Mouse (Mus musculus) cerebellum, adult 2 months (tissue): Measurements from ENCODE around the gene Lgi2. TPM values are rescaled to one million over a fixed set of nuclear protein-coding genes. Genes with fewer than 3 reads are reported as not detected.

Source experiments
- DNase-seq, 2 experiments: peaks; one replicate each; pipeline ENCODE4 v3.0.0; 2021
- H3K27ac ChIP-seq: fragments of 200-500 bp; 2 replicates; pipeline ENCODE4 v1.5.1; 2012; ENCODE audit warnings: low read length, control low read depth, inconsistent platforms; ENCODE audit not compliant: insufficient read depth
- H3K27me3 ChIP-seq: fragments of 200-500 bp; 2 replicates; pipeline ENCODE4 v1.6.1; 2012; ENCODE audit warnings: inconsistent platforms, mild to moderate bottlenecking, low read length, moderate library complexity; ENCODE audit not compliant: control insufficient read depth, insufficient read depth
- H3K4me1 ChIP-seq: fragments of 200-500 bp; 2 replicates; pipeline ENCODE4 v1.6.1; 2011; ENCODE audit warnings: low read length; ENCODE audit not compliant: control insufficient read depth, insufficient read depth
- H3K4me3 ChIP-seq: fragments of 200-500 bp; replicated peaks from 2 replicates; pipeline ENCODE3; 2011; ENCODE audit warnings: mild to moderate bottlenecking, low read depth, low read length, control low read depth; ENCODE audit not compliant: insufficient read depth
- CTCF ChIP-seq: fragments of 200-500 bp; IDR thresholded peaks from 2 replicates; pipeline ENCODE4 v1.5.1; 2011; ENCODE audit warnings: low read depth, mild to moderate bottlenecking, control low read depth, low read length, moderate library complexity, borderline replicate concordance; ENCODE audit not compliant: insufficient read depth
- POLR2A ChIP-seq: fragments of 200-500 bp; IDR thresholded peaks from 2 replicates; pipeline ENCODE4 v1.6.1; 2011; ENCODE audit warnings: low read length, control low read depth, borderline replicate concordance; ENCODE audit not compliant: insufficient read depth
- WGBS: fragments of 180-500 bp; shearing (Covaris S2); methylation state at CpG from one replicate; pipeline ENCODE4 v1.1.7; 2018; 5-methylcytosine and 5-hydroxymethylcytosine counted together
- polyA plus RNA-seq: library from polyadenylated mRNA; depleted of rRNA; stranded (reverse); fragments of >200 nt; gene quantifications from 2 replicates; pipeline ENCODE4 v1.2.3, GENCODE M21; 2012; rRNA removed

The Lgi2 gene
- polyA plus RNA-seq, 1 experiment, result 52.0 TPM

DNA sequence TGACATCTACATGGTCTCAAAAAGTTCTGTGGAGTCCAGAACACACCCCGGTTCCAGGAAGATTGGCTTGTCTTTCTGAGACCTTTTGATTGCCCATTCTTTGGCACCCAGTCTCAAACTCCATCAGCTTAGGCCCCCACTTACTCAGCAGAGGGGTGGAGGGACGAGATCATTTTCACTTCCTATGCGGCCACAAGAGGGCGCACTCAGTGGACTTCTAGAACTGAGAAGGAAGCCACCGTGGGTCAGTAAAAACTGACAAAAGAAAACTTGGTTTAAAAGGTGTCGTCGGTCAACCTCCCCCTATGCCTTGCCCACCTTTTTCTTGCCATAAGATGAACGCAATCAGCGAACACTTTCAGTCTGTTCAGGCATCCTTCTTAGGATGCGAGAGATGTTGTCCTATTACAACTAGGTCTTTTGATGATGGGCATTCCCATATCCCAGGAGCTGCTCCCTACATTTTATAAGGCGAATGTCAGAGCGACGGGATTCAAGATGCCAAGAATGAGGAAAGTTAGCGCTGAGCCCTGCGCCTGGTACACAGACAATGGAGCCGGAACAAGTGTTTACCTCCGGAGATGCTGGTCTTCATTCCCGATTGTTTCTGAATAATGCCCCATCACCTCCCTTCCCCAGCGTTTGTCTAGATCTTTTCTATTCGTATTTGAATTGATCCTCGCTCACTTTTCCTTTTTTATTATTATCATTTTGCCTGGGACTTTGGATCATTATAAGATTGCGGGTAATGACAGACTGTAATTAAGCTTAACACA is 50.8 kb downstream of the Lgi2 start:
- no peaks in the 10 kb centered on the region for H3K4me1 ChIP-seq
- TF ChIP-seq POLR2A, result no peak
- TF ChIP-seq CTCF, result peak; percentile 76
- peak overlapping the region; percentile 42 for H3K4me3 ChIP-seq
- no peak overlapping the region for H3K27ac ChIP-seq
- no peaks in the 10 kb centered on the region; the same call in 1 of the 2 replicates for H3K27me3 ChIP-seq
- WGBS, result 17% methylated on average over 22 of the region's 22 CpGs
- peak; percentile 68 to 78 for DNase-seq

DNA sequence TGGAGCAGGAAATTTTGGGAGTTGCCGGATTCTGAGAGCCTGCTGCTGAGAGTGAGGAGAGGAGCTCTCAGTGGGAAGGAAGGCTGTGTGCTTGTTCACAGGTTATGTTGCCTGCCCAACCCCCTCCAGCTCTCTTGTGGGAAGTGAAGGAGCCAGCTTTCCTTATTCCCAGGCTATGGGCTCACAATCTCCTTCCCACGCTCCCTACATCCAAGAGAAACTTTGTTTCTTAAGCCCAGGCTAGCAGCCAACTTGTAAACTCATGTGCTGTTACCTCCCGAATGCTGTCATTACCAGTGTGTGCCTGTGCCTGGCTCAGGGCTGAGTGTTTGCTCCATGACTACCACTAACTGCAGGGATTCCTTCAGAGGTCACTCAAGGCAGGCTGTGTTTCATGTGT is 55.2 kb downstream of the Lgi2 start:
- no peak overlapping the region for H3K4me3 ChIP-seq
- WGBS, result 45% methylated on average over 3 of the region's 3 CpGs
- TF ChIP-seq POLR2A (no peak), CTCF (no peak)

DNA sequence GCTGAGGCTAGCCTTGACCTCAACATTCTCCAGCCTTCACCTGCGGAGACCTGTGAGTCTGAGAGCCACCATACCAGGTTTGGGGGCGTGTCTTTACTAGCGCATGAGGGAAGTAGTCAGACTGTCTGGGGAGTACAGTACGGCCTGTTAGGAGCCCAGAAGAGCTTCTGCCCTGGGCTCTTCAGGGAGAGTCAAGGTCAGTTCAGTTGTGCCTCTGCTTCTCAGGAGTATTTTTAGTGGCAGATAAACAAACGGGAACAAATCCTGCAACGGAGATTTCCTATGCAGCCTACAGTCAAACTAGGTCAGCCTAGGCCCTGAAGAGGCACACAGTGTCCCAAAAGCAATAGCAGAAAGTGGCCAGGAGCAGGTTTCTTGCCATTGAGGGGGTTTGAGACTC is 56.8 kb downstream of the Lgi2 start:
- H3K27me3 ChIP-seq, result no peaks in the 10 kb centered on the region
- no peak for DNase-seq
- H3K27ac ChIP-seq, result no peak overlapping the region
- no peak overlapping the region for H3K4me3 ChIP-seq
- H3K4me1 ChIP-seq, result no peaks in the 10 kb centered on the region
- TF ChIP-seq CTCF, result no peak
- TF ChIP-seq POLR2A, result no peak
- 86% methylated on average over 6 of the region's 6 CpGs for WGBS

More for the DNA sequence above, 55.2 kb downstream of the Lgi2 start:
- DNase-seq, result no peak
- no peaks in the 10 kb centered on the region for H3K4me1 ChIP-seq
- no peak overlapping the region for H3K27ac ChIP-seq
- H3K27me3 ChIP-seq, result no peaks in the 10 kb centered on the region; the same call in 1 of the 2 replicates

DNA sequence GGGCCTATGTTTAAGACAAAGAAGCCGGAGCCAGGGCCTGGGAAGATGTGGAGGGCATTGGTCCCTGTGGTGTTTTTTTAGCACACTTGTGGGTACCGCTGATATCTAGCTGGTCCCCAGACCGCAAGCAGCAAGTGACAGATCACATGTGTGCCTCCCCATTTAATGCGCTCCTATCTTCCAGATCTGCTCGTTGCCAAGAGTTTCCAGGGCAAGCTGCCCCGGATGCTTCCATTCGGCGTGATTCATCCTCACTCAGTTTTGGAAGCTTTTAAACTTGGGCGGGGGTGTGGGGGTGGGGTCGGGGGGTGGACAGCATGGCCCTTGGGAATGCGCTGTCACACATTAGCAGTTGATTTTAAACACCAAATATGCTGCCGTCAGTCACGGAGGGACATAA is 61.6 kb downstream of the Lgi2 start:
- no peaks in the 10 kb centered on the region for H3K4me1 ChIP-seq
- TF ChIP-seq CTCF, result no peak
- no peak for TF ChIP-seq POLR2A
- DNase-seq, result no peak
- no peak overlapping the region for H3K27ac ChIP-seq
- H3K27me3 ChIP-seq, result no peaks in the 10 kb centered on the region
- no peak overlapping the region for H3K4me3 ChIP-seq
- WGBS, result 42% methylated on average over 13 of the region's 13 CpGs

DNA sequence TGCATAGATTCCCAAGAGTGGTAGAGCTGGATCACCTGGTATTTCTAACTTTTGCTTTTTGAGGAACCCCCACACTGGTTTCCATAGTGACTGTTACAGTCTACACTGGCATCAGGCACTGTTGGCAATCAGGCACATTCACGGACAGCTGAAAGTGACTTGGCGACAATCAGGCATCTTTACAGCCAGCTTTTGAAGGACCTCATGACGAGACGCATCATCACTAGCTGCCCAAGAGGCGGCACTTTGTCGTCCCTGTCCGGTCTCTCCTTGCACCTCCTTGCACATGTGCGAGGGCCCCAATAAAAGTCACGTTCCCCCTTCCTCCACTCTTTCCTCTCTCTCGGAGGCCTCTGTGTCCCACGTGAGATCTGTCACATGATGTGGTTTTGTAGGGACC is 62.1 kb downstream of the Lgi2 start:
- DNase-seq, result no peak
- no peaks in the 10 kb centered on the region for H3K27me3 ChIP-seq
- no peaks in the 10 kb centered on the region for H3K4me1 ChIP-seq
- H3K27ac ChIP-seq, result no peak overlapping the region
- WGBS, result 71% methylated on average over 11 of the region's 11 CpGs
- no peak overlapping the region for H3K4me3 ChIP-seq
- no peak for TF ChIP-seq POLR2A
- TF ChIP-seq CTCF, result no peak

DNA sequence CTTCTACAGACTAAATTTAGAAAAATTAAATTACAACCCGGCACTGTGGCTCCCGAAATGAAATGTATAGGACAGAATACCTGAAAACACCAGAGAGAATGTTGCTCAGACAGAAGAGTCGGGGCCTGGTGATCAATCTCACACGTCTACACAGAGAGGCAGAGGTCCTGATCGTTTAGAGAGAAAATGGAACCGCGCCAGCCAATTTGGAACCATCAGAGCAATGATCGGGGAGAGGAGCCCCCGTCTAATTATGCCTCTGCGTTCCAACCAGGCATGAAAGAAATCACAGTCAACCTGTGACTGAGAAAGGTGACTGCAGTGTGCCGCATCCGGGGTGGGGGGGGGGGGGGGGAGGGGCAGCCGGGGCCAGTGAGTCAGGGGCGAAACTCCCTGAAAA is 70.6 kb downstream of the Lgi2 start:
- DNase-seq, result no peak
- Histone ChIP-seq H3K27me3 (no peaks in the 10 kb centered on the region), H3K4me1 (no peaks in the 10 kb centered on the region), H3K27ac (no peak overlapping the region), H3K4me3 (no peak overlapping the region)
- TF ChIP-seq POLR2A (no peak), CTCF (no peak)
- WGBS, result 48% methylated on average over 14 of the region's 14 CpGs

DNA sequence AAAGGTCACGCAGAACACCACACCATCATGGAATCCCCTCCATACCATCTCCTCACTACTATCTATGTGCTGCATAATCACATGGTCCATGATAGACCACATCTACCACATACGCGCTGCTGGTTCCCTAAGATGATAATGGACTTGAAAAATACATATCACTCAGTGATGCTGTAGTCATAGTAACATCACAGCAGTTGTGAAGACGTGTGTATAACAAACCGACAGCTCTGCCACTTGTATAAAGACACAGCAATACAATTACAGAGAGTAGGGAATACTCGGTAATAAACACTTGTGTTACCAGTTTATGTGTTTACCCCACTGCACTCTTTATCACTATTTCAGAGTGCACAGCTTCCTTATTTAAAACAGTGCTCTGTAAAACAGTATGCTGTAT is 74.8 kb downstream of the Lgi2 start:
- DNase-seq, result no peak
- no peaks in the 10 kb centered on the region for H3K27me3 ChIP-seq
- TF ChIP-seq POLR2A, result no peak
- no peak overlapping the region for H3K4me3 ChIP-seq
- 68% methylated on average over 6 of the region's 6 CpGs for WGBS
- no peaks in the 10 kb centered on the region for H3K4me1 ChIP-seq
- no peak overlapping the region for H3K27ac ChIP-seq

DNA sequence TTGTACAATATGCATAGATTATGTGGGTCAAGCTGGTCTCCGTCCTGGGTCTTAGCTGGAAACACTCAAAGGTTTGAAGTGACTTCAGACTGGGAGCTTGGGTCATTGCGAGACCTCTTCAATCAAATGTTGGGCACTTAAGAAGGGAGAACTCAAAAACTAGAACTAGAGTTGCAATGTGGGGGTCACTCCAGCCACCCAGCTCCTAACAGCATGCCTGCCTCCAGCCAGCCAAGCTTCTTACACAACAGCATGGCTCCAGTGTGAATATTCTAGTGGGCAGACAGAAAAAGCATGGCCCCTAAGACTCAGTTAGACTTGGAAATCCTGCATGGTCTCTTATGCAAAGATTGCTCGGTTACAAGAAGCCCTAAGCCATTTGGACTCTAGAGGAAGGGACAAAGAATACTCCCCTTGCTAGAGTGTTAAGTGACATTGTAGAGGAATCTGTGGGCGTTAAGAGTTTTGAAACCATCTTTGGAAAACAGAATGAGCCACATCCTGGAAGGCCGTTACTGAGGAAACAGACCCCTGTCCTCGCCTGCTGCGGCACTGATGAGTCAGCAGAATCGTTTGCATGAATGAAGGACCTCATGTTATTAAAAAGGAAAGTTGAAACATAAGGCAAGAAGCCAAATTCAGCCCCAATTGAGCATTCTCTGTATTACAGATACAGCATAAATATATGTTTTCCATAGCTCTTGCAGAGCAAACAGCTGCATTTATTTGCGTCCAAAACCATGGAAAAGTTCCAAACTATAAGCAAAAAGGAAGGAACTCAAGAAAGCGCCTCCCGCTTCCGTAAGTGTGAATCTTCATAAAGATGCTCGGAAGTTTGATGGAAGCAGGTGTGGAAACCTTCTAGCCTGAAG is 78.5 kb downstream of the Lgi2 start:
- 79% methylated on average over 13 of the region's 13 CpGs for WGBS
- Histone ChIP-seq H3K4me1 (no peaks in the 10 kb centered on the region), H3K27ac (no peak overlapping the region), H3K27me3 (no peaks in the 10 kb centered on the region), H3K4me3 (no peak overlapping the region)
- TF ChIP-seq CTCF (no peak), POLR2A (no peak)
- DNase-seq, result no peak

Other genes with a start within 250 kb of the Lgi2 start
- gene Sod3, start 202.7 kb downstream of the Lgi2 start, polyA plus RNA-seq, result 11.7 and 14.0 TPM in 2 replicates
- gene Ccdc149, start 94.9 kb downstream of the Lgi2 start, polyA plus RNA-seq, result 29.0 and 30.4 TPM in 2 replicates
- gene Sepsecs, start 103.2 kb upstream of the Lgi2 start, polyA plus RNA-seq, result 9.9 and 11.7 TPM in 2 replicates
- 1.9 and 2.1 TPM in 2 replicates for gene Pi4k2b, start 175.1 kb upstream of the Lgi2 start, polyA plus RNA-seq
- gene Zcchc4, start 208.9 kb upstream of the Lgi2 start, polyA plus RNA-seq, result 15.2 and 16.7 TPM in 2 replicates